Mouse (Mus musculus): ENCODE measurements around the gene Ube2c.

Gene Ube2c

GRCm38 (mm10) chr2:164787779-164788178 is 18.1 kb downstream of the Ube2c start:
- DNase-seq (ENCODE audit: low read depth, low spot score), result no peak

- DNase-seq (ENCODE audit: low read depth, low spot score), result peak; percentile 35
Observed at GRCm38 (mm10) chr2:164788411-164788810, 18.7 kb downstream of the Ube2c start.

GRCm38 (mm10) chr2:164790451-164790850 is 20.8 kb downstream of the Ube2c start:
- no peak for DNase-seq (ENCODE audit: low read depth, low spot score)

GRCm38 (mm10) chr2:164791841-164792261 is 22.2 kb downstream of the Ube2c start:
- peak; percentile 51 for DNase-seq (ENCODE audit: low read depth, low spot score)

GRCm38 (mm10) chr2:164792400-164793190 is 22.9 kb downstream of the Ube2c start:
- no peak for DNase-seq (ENCODE audit: low read depth, low spot score)

GRCm38 (mm10) chr2:164793236-164793635 is 23.5 kb downstream of the Ube2c start:
- peak; percentile 88 for DNase-seq (ENCODE audit: low read depth, low spot score)

GRCm38 (mm10) chr2:164793772-164794171 is 24.1 kb downstream of the Ube2c start:
- peak; percentile 47 for DNase-seq (ENCODE audit: low read depth, low spot score)

GRCm38 (mm10) chr2:164794293-164794692 is 24.6 kb downstream of the Ube2c start:
- DNase-seq (ENCODE audit: low read depth, low spot score), result peak; percentile 96

GRCm38 (mm10) chr2:164795868-164796267 is 26.2 kb downstream of the Ube2c start:
- no peak for DNase-seq (ENCODE audit: low read depth, low spot score)

GRCm38 (mm10) chr2:164798554-164798953 is 28.9 kb downstream of the Ube2c start:
- peak; percentile 45 for DNase-seq (ENCODE audit: low read depth, low spot score)

- no peak for DNase-seq (ENCODE audit: low read depth, low spot score)
Observed at GRCm38 (mm10) chr2:164800252-164801004, 30.7 kb downstream of the Ube2c start.

GRCm38 (mm10) chr2:164803201-164803920 is 33.7 kb downstream of the Ube2c start:
- DNase-seq (ENCODE audit: low read depth, low spot score), result no peak

GRCm38 (mm10) chr2:164803921-164804313 is 34.2 kb downstream of the Ube2c start:
- DNase-seq (ENCODE audit: low read depth, low spot score), result no peak

- DNase-seq (ENCODE audit: low read depth, low spot score), result peak; percentile 99
Observed at GRCm38 (mm10) chr2:164804533-164805331, 35.0 kb downstream of the Ube2c start, which contains the start of the genes Acot8 and Zswim3. Gene Acot8, minus strand, starts transcription at chr2:164804882. Gene Zswim3, plus strand, starts transcription at chr2:164805098.

GRCm38 (mm10) chr2:164805332-164805718 is 35.6 kb downstream of the Ube2c start:
- DNase-seq (ENCODE audit: low read depth, low spot score), result peak; percentile 67

GRCm38 (mm10) chr2:164806614-164807013 is 36.9 kb downstream of the Ube2c start:
- no peak for DNase-seq (ENCODE audit: low read depth, low spot score)

- no peak for DNase-seq (ENCODE audit: low read depth, low spot score)
Observed at GRCm38 (mm10) chr2:164813557-164813956, 43.9 kb downstream of the Ube2c start.

GRCm38 (mm10) chr2:164815348-164815747 is 45.6 kb downstream of the Ube2c start:
- no peak for DNase-seq (ENCODE audit: low read depth, low spot score)

- DNase-seq (ENCODE audit: low read depth, low spot score), result no peak
Observed at GRCm38 (mm10) chr2:164815821-164816220, 46.1 kb downstream of the Ube2c start.

GRCm38 (mm10) chr2:164817206-164817605 is 47.5 kb downstream of the Ube2c start:
- no peak for DNase-seq (ENCODE audit: low read depth, low spot score)

- no peak for DNase-seq (ENCODE audit: low read depth, low spot score)
Observed at GRCm38 (mm10) chr2:164817703-164818102, 48.0 kb downstream of the Ube2c start.

Measured in brain, adult 2 months (tissue).